Mouse (Mus musculus): ENCODE data around the gene Trpc7. TPM values are rescaled to one million over a fixed set of nuclear protein-coding genes. Genes with fewer than 3 reads are reported as not detected.

Trpc7 gene
- polyA plus RNA-seq, 1 experiment from 2014 or later, result not detected

DNA sequence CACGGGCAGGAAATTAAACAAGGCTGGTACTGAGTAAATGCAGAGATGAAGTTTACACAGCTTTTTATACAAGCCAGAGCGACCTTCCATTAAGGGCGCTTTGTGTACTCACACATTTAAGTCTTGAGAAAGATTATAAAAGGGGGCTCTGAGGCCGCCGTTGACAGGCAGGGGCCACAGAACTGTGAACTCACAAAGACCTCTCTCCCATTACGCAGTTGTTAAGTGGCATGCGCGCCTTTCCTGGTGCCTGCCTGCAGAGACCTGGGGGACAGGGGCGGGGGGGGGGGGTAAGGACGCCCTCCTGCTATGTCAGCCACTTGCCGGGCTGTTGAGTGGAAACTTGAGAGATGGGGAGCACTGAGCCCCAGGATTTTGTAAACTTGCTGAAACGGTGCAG lies 138.6 kb downstream of the Trpc7 start:
- Histone ChIP-seq H3K4me3 (no peak overlapping the region), H3K27me3 (ENCODE audit: poor library complexity, severe bottlenecking) (peaks cover 77% of the 10 kb centered on the region), H3K4me1 (peaks cover 28% of the 10 kb centered on the region), H3K36me3 (replicated peaks) (no peaks in the 10 kb centered on the region), H3K27ac (no peak overlapping the region), H3K9me3 (no peaks in the 10 kb centered on the region)
- DNase-seq (ENCODE audit: extremely low spot score, low spot score), result no peak
- WGBS, result 68% methylated on average over 12 of the region's 12 CpGs

DNA sequence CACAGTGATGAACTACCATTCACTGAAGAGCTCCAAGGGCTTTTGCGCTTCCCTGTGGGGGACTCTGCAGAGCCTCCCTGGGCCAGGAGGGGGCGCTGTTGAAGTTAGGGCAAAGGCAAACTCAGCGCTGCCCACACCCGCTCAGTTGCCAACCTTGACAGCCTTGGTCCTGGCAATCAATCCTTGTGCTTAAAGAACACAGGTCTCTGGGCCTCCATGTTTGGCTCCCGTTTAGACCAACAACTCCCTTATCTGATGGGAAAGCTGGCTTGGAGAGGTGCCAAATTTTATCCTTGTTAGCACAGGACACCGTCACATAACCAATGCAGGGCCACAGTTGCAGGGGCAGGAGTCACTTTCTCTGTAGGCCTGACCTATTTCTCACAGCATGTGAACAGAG lies 139.9 kb downstream of the Trpc7 start:
- H3K9me3 ChIP-seq, result no peaks in the 10 kb centered on the region
- no peak overlapping the region for H3K27ac ChIP-seq
- peaks cover 35% of the 10 kb centered on the region for H3K4me1 ChIP-seq
- H3K36me3 ChIP-seq (replicated peaks), result no peaks in the 10 kb centered on the region
- DNase-seq (ENCODE audit: extremely low spot score, low spot score), result no peak
- WGBS, result 64% methylated on average over 6 of the region's 6 CpGs
- peaks cover 78% of the 10 kb centered on the region for H3K27me3 ChIP-seq (ENCODE audit: poor library complexity, severe bottlenecking)
- no peak overlapping the region for H3K4me3 ChIP-seq

DNA sequence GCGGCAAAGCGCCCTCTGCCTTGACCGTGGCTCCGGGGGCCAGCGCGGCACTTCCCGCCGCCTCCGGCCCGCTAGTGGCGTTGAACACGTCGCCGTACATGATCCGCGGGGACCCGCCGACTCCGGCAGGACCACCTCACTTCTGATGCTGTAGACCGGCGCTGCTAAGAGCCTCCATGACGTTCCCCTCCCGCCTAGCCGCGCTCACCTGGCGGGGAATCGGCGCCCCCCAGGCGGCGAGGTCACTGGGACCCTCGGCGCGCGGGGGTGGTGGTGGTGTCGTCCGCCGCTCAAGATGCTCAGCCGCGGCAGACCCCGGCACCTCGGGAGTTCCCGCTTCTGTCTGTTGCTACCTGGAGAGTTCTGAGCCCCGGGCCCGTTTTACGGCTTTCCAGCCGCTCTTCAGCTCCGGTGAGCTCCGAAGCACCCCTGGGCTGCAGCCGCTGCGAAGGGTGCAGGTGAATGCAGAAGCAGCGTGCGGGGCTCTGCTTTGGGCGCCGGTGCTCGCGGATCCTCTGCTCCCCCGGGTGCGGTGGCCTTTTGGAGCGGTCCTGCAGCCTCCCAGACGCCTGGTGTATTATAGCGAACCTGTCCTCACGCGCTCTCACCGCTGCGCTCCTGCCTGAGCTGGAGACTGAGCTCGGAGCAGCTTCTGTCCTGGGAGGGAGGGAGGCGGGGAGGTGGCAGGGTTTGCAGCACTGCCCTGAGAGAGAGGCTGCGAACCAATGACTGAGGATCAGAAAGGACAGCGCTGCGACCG lies 142.4 kb downstream of the Trpc7 start, which contains the start of gene Gm45623:
Gene Gm45623 (minus strand): TSS at position 636 of the 760 bp plus-strand sequence.
- Histone ChIP-seq H3K4me3 (peak within 1 kb of the TSS; percentile 61), H3K36me3 (replicated peaks) (no peaks in the 10 kb centered on the region), H3K27ac (peak within 1 kb of the TSS; percentile 46; the same call in 1 of the 2 replicates), H3K9me3 (no peaks in the 10 kb centered on the region), H3K27me3 (ENCODE audit: poor library complexity, severe bottlenecking) (peaks cover 85% of the 10 kb centered on the region), H3K4me1 (peaks cover 32% of the 10 kb centered on the region)
- WGBS, result under 1% methylated on average over 71 of the region's 71 CpGs
- no peak for DNase-seq (ENCODE audit: extremely low spot score, low spot score)

DNA sequence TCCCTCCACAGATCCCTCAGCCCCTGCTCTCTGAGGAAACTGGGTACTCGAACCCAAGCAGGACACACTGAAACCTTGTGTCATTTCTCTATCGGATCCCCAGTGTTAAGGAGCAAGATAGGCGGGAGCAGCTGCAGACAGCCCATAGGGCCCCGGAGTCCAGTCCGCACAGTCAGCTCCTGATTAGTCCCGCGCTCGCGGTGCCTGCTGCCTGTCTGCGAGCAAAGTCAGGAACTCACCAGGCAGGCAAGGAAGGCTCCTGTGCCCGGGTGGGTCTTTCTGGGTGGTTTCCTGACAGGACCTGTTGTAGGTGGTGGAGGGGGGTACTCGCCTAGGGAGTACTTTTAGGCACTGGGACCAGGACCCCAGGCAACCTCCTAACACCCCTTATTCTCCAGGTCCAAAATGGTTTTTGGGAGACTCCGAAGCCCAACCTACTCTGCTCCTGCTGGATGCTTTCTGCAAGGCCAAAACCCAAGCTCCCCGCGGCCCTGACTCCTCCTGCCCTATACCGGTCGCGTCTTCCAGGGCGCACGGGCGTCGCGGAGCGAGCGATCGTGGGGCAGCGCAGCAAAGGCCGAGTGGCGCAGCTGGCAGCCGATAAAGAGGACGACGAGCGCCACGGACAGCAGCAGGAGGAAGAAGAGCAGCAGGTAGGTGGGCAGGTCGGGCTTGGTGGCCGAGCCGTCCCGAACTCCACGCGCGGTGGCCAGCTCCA lies 143.2 kb downstream of the Trpc7 start:
- peaks cover 82% of the 10 kb centered on the region for H3K27me3 ChIP-seq (ENCODE audit: poor library complexity, severe bottlenecking)
- H3K9me3 ChIP-seq, result no peaks in the 10 kb centered on the region
- peaks cover 30% of the 10 kb centered on the region for H3K4me1 ChIP-seq
- DNase-seq (ENCODE audit: extremely low spot score, low spot score), result no peak
- WGBS, result under 1% methylated on average over 41 of the region's 41 CpGs
- H3K4me3 ChIP-seq, result peak overlapping the region; percentile 61
- H3K36me3 ChIP-seq (replicated peaks), result no peaks in the 10 kb centered on the region
- peak overlapping the region; percentile 46; the same call in 1 of the 2 replicates for H3K27ac ChIP-seq

DNA sequence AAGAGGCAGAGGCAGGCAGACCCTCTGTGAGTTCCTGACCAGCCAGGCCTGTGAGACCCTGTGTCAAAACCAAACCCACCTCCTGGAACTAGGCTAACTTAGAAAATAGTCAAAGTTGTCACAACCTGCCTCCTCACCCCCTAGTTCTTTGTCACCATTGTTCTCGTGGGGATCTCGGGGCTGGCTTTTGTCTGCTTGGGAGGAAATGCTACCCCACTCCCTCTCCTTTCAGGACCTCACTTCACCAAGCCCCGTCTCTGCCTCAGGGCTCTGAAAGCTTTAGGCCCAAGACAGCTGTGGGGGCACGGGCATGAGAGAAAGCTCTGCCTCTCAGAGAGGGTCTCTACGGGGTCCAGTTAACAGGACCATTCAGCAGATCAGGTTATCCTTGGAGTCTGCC lies 144.0 kb downstream of the Trpc7 start:
- Histone ChIP-seq H3K27me3 (ENCODE audit: poor library complexity, severe bottlenecking) (peaks cover 73% of the 10 kb centered on the region), H3K27ac (no peak overlapping the region), H3K4me3 (no peak overlapping the region), H3K36me3 (replicated peaks) (no peaks in the 10 kb centered on the region), H3K9me3 (no peaks in the 10 kb centered on the region), H3K4me1 (peaks cover 24% of the 10 kb centered on the region)
- 6% methylated on average over 5 of the region's 5 CpGs for WGBS
- no peak for DNase-seq (ENCODE audit: extremely low spot score, low spot score)

DNA sequence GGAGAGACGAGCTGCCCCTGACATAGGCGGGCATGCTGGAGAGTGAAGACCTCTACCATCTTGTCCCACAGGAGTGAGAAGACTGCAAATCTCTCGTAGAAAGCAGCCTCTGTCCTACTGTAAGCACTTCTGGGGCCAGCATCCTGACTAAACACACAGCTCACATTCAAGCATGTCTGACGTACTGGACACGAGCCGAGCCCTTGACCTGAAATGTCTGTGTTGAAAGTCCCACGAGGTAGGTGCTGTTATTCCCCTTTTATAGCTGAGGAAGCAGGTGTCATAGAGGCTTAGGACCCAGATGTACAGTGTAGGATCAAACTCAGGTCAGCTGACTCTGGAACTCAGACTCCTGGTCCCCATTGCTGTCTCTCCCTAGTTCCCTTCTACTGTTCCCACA lies 146.4 kb downstream of the Trpc7 start:
- Histone ChIP-seq H3K36me3 (replicated peaks) (peaks cover 2% of the 10 kb centered on the region; the same call in 1 of the 2 replicates), H3K27me3 (ENCODE audit: poor library complexity, severe bottlenecking) (peaks cover 49% of the 10 kb centered on the region), H3K27ac (no peak overlapping the region), H3K4me3 (no peak overlapping the region), H3K9me3 (no peaks in the 10 kb centered on the region), H3K4me1 (peaks cover 24% of the 10 kb centered on the region)
- WGBS, result 93% methylated on average over 7 of the region's 7 CpGs
- DNase-seq (ENCODE audit: extremely low spot score, low spot score), result no peak

DNA sequence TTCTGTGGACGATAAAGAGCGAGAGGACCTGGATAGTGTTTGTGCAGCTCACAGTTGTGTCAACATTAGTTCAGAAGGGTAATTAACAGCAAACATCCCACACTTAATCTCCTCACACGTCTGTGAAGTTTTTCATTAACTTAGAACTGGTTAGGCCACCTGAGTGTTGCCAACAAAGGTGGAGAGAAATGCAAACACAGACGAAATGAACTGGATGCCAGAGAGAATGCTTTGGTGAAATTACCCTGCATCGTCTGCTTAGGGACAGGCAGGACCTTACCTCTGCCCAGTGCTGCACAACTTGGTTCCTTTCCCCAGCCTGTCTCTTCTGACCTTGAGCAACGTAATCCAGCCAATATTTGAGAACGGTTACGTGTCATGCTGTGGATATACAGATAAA lies 148.2 kb downstream of the Trpc7 start:
- peaks cover 12% of the 10 kb centered on the region for H3K4me1 ChIP-seq
- no peak overlapping the region for H3K27ac ChIP-seq
- peaks cover 4% of the 10 kb centered on the region; the same call in 1 of the 2 replicates for H3K36me3 ChIP-seq (replicated peaks)
- no peak for DNase-seq (ENCODE audit: extremely low spot score, low spot score)
- WGBS, result 81% methylated on average over 8 of the region's 8 CpGs
- H3K4me3 ChIP-seq, result no peak overlapping the region
- H3K9me3 ChIP-seq, result no peaks in the 10 kb centered on the region
- peaks cover 31% of the 10 kb centered on the region for H3K27me3 ChIP-seq (ENCODE audit: poor library complexity, severe bottlenecking)

DNA sequence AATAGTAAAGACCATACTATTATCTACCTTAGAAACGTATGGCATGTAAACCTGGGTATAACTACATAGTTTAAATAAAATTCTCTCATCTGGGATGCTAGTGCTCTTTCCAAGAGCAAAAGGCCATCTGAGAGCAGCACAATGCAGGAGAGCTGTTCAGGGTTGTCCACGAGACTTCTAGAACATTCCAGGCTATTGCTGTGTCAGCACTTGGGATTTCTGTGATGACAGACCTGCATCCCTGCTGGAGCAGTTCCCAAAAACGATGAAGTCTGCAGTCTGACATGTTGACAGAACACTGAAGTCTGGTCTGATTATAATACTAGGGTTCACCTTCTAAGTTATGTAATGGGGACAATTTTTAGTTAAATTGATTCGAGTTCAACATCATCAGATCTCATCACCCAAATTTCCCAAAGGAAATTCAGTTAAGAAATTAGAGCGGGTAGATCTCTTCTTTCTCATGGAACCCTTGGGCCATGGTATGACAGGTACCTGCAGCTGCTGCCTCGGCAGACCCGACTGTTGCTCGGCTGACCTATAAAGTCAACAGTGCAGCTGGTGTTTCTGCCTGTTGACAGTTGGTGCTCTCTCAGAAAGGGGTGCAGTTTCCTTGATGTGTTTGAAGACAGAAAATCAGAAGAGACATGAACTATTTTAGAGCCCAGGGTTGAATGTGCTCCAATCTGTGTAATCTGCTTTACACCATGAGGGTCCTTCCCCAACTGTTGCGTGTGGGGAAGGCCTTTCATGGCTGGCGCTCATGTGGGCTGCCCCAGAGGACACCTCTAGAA lies 148.9 kb downstream of the Trpc7 start:
- peaks cover 9% of the 10 kb centered on the region for H3K36me3 ChIP-seq (replicated peaks)
- 86% methylated on average over 10 of the region's 10 CpGs for WGBS
- peaks cover 12% of the 10 kb centered on the region for H3K4me1 ChIP-seq
- no peak for DNase-seq (ENCODE audit: extremely low spot score, low spot score)
- no peak overlapping the region for H3K27ac ChIP-seq
- no peak overlapping the region for H3K4me3 ChIP-seq
- H3K9me3 ChIP-seq, result no peaks in the 10 kb centered on the region
- H3K27me3 ChIP-seq (ENCODE audit: poor library complexity, severe bottlenecking), result peaks cover 25% of the 10 kb centered on the region

DNA sequence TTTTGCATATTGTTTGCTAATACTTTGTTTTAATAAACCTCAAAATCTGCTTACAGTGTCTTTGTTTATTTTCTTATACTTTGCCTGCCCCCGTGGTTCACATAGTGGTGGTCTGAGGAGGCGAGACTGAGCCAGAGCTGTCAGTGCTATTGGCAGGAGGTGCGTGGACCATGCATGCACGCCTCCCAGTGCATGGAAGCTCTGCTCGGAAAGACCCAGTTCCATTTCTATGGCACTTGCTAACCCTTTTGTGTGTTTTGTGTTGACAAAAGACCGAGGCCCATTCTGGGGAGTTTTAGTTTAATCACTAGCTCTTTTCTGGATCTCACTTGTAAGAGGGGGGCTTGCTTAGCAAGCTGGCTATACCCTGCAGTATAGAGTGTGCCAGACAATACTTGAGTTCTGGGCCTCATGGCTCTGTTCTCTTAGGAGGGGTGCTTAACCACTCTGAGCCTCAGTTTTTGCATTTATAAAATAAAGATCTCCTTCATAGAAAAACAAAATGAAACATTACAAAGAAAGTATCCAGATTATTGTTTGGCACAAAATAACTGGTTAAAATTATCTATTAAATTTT lies 153.4 kb downstream of the Trpc7 start:
- H3K9me3 ChIP-seq, result no peaks in the 10 kb centered on the region
- no peaks in the 10 kb centered on the region for H3K27me3 ChIP-seq (ENCODE audit: poor library complexity, severe bottlenecking)
- H3K36me3 ChIP-seq (replicated peaks), result peaks cover 52% of the 10 kb centered on the region
- 68% methylated on average over 6 of the region's 6 CpGs for WGBS
- no peak overlapping the region for H3K27ac ChIP-seq
- DNase-seq (ENCODE audit: extremely low spot score, low spot score), result no peak
- H3K4me3 ChIP-seq, result no peak overlapping the region
- H3K4me1 ChIP-seq, result peaks cover 13% of the 10 kb centered on the region

DNA sequence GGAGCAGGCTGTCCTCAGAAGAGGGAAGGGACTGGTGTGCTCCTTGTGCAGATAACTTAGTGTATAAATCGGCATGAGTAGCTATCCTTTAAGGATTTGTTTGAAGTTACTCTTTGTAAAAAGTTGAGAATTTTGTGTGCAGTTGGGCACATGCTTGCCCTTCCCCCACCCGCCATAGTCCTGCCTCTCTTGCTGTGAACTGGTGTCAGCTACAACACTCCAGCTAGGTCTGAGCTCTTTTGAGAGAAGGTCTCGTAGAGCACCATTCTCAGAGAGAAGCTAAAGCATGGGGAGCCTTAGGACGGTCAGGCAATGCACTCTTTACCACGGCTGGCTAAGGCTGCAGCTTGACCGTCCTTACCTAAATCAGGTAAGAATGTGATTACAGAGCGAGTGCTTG lies 154.1 kb downstream of the Trpc7 start:
- 90% methylated on average over 7 of the region's 7 CpGs for WGBS
- Histone ChIP-seq H3K27ac (no peak overlapping the region), H3K9me3 (no peaks in the 10 kb centered on the region), H3K36me3 (replicated peaks) (peaks cover 60% of the 10 kb centered on the region), H3K4me3 (no peak overlapping the region), H3K4me1 (peaks cover 13% of the 10 kb centered on the region), H3K27me3 (ENCODE audit: poor library complexity, severe bottlenecking) (no peaks in the 10 kb centered on the region)
- no peak for DNase-seq (ENCODE audit: extremely low spot score, low spot score)

DNA sequence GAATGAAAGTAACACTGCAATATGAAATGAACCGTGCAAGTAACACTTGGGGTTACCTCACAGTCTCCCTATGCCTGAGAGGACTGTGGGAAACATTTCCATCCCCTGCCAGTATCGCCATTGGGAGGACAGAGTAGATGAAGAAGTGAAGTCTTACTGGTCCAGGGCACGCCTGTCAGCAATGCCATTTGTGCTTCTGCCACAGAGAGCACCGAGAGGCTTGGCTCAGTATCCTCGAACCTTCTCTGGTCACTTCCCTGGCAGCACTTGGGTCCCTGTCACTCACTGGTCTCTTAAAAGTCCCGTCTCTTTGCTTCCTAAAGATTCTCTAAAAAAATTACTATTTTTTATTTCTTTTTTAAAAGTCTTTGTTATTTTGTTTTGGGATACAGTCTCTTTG lies 155.3 kb downstream of the Trpc7 start:
- Histone ChIP-seq H3K9me3 (no peaks in the 10 kb centered on the region), H3K4me3 (no peak overlapping the region), H3K4me1 (peaks cover 13% of the 10 kb centered on the region), H3K36me3 (replicated peaks) (peaks cover 72% of the 10 kb centered on the region), H3K27me3 (ENCODE audit: poor library complexity, severe bottlenecking) (no peaks in the 10 kb centered on the region), H3K27ac (no peak overlapping the region)
- no peak for DNase-seq (ENCODE audit: extremely low spot score, low spot score)
- 89% methylated on average over 6 of the region's 6 CpGs for WGBS

DNA sequence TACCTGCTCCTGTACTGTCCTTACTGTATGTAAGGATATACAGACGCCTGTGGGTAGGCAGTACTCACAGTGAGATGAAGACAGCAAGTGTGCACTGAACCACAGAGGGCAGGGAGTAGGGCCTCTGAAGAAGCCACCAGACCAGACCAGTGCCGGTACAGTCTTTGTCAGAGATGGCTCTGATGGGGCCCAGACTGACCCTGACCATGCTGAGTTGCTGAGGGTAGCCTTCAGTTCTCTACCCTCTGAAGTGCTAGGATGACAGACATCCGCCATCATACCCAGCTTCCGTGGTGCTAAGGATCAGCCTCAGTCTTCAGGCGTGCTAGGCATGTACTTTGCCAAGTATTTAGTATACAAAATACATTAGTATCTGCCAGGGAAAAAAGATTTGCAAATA lies 156.2 kb downstream of the Trpc7 start:
- H3K27me3 ChIP-seq (ENCODE audit: poor library complexity, severe bottlenecking), result no peaks in the 10 kb centered on the region
- DNase-seq (ENCODE audit: extremely low spot score, low spot score), result no peak
- H3K9me3 ChIP-seq, result no peaks in the 10 kb centered on the region
- peaks cover 81% of the 10 kb centered on the region for H3K36me3 ChIP-seq (replicated peaks)
- no peak overlapping the region for H3K27ac ChIP-seq
- WGBS, result 98% methylated on average over 5 of the region's 5 CpGs
- H3K4me3 ChIP-seq, result no peak overlapping the region
- H3K4me1 ChIP-seq, result peaks cover 13% of the 10 kb centered on the region

Data from forebrain, embryonic 10.5 days (tissue).